Mouse (Mus musculus) heart, postnatal 0 days (tissue): ENCODE data around the gene Tulp2.
A peak's percentile ranks its signal among the peaks of the same experiment; 100 is the strongest.

Experiments used
- CTCF ChIP-seq: IDR thresholded peaks from 2 replicates; pipeline ENCODE4 v1.5.1; 2016; ENCODE audit warnings: antibody characterized with exemption, control low read depth, low read depth
- EP300 ChIP-seq: IDR thresholded peaks from 2 replicates; pipeline ENCODE4 v1.6.1; 2016; ENCODE audit warnings: antibody characterized with exemption, low read depth

GRCm38 (mm10) chr7:45447325-45447990, 34.2 kb upstream of the Tulp2 start:
- no peak for TF ChIP-seq EP300
- peak; percentile 58 for TF ChIP-seq CTCF
